In genomic region chr6:31399206-31399549, GRCm38 (mm10) we compare ENCODE assay signal across 8 mouse cellular contexts. TPM values are rescaled to one million over a fixed set of nuclear protein-coding genes. Genes with fewer than 3 reads are reported as not detected.
DNase-seq lines count a peak whose midpoint lies in the region; ATAC-seq and TF ChIP-seq lines count a peak whose summit lies in the region.

No protein-coding gene starts in this region.

- no peaks in the 10 kb centered on the region for H3K27me3 ChIP-seq in kidney, embryonic 14.5 days (ENCODE audit: control insufficient read depth, insufficient read depth, low read length)
- no peaks in the 10 kb centered on the region for H3K27me3 ChIP-seq in hindbrain, postnatal 0 days (ENCODE audit: insufficient read depth, low read length)
- no peaks in the 10 kb centered on the region for H3K27me3 ChIP-seq in midbrain, embryonic 11.5 days (ENCODE audit: control insufficient read depth, insufficient read depth, low read length)

- peak overlapping the region; percentile 70 for H3K4me2 ChIP-seq in kidney, embryonic 14.5 days (replicated peaks; ENCODE audit: low read depth, low read length)
- H3K4me2 ChIP-seq in hindbrain, postnatal 0 days (ENCODE audit: low read depth, low read length), result peak overlapping the region; percentile 84
- peak overlapping the region; percentile 56 for H3K4me2 ChIP-seq in midbrain, embryonic 11.5 days

- H3K36me3 ChIP-seq in kidney, embryonic 14.5 days (ENCODE audit: control insufficient read depth, insufficient read depth, low read length), result no peaks in the 10 kb centered on the region
- H3K36me3 ChIP-seq in hindbrain, postnatal 0 days (ENCODE audit: insufficient read depth, low read length), result no peaks in the 10 kb centered on the region
- no peaks in the 10 kb centered on the region for H3K36me3 ChIP-seq in midbrain, embryonic 11.5 days (ENCODE audit: control insufficient read depth, insufficient read depth, low read length)

- peak overlapping the region; percentile 97 for H3K4me3 ChIP-seq in kidney, embryonic 14.5 days (ENCODE audit: low read length)
- peak overlapping the region; percentile 97 for H3K4me3 ChIP-seq in hindbrain, postnatal 0 days (ENCODE audit: low read length)
- H3K4me3 ChIP-seq in midbrain, embryonic 11.5 days (ENCODE audit: low read depth, low read length), result peak overlapping the region; percentile 99

- no peak for TF ChIP-seq CTCF in hindbrain, postnatal 0 days (IDR thresholded peaks at IDR 0.05; ENCODE audit: low read depth)

- WGBS in kidney, embryonic 14.5 days, result 1% methylated on average over 28 of the region's 28 CpGs
- WGBS in hindbrain, postnatal 0 days, result 4% methylated on average over 28 of the region's 28 CpGs
- WGBS in midbrain, embryonic 11.5 days, result under 1% methylated on average over 28 of the region's 28 CpGs

- H3K9ac ChIP-seq in kidney, embryonic 14.5 days (ENCODE audit: low read depth, low read length), result peak overlapping the region; percentile 97
- H3K9ac ChIP-seq in hindbrain, postnatal 0 days (replicated peaks; ENCODE audit: low read length), result peak overlapping the region; percentile 98
- peak overlapping the region; percentile 99 for H3K9ac ChIP-seq in midbrain, embryonic 11.5 days (ENCODE audit: low read length)

- H3K4me1 ChIP-seq in kidney, embryonic 14.5 days (ENCODE audit: control insufficient read depth, insufficient read depth, low read length), result peaks cover 10% of the 10 kb centered on the region; the same call in 1 of the 2 replicates
- peaks cover 11% of the 10 kb centered on the region for H3K4me1 ChIP-seq in hindbrain, postnatal 0 days (ENCODE audit: insufficient read depth, low read length)
- peaks cover 16% of the 10 kb centered on the region for H3K4me1 ChIP-seq in midbrain, embryonic 11.5 days (ENCODE audit: control insufficient read depth, insufficient read depth, low read length)

- H3K27ac ChIP-seq in kidney, embryonic 14.5 days (ENCODE audit: low read depth, low read length), result peak overlapping the region; percentile 95
- peak overlapping the region; percentile 96 for H3K27ac ChIP-seq in hindbrain, postnatal 0 days
- H3K27ac ChIP-seq in midbrain, embryonic 11.5 days (ENCODE audit: low read depth, low read length), result peak overlapping the region; percentile 82

- peak; percentile 28 for ATAC-seq in kidney, embryonic 14.5 days (ENCODE audit: low FRiP score, low TSS enrichment)
- ATAC-seq in hindbrain, postnatal 0 days, result peak; percentile 8; the same call in 1 of the 2 replicates
- ATAC-seq in midbrain, embryonic 11.5 days (ENCODE audit: low FRiP score), result no peak; the same call in none of the 2 replicates

- no peak for DNase-seq in kidney, postnatal 14 days
- peak; percentile 17 for DNase-seq in c-Kit-negative CD71-positive TER-119-positive erythroid progenitor cells, embryonic 14.5 days (ENCODE audit: low read depth, low spot score)
- DNase-seq in hindbrain, postnatal 0 days (ENCODE audit: low spot score), result no peak
- DNase-seq in midbrain, embryonic 11.5 days (ENCODE audit: low spot score, missing footprints), result peak; percentile 91
- no peak for DNase-seq in gastrocnemius, adult 8-10 months (ENCODE audit: low spot score in 2 of 2)
- no peak for DNase-seq in layer of hippocampus, postnatal 36 days
- no peak for DNase-seq in gastrocnemius, adult 18-20 months (ENCODE audit: low spot score)

- no peaks in the 10 kb centered on the region for H3K9me3 ChIP-seq in kidney, embryonic 14.5 days (ENCODE audit: control insufficient read depth, low read length)
- no peaks in the 10 kb centered on the region for H3K9me3 ChIP-seq in hindbrain, postnatal 0 days (ENCODE audit: low read length)
- no peaks in the 10 kb centered on the region for H3K9me3 ChIP-seq in midbrain, embryonic 11.5 days (ENCODE audit: control insufficient read depth, low read length)

RNA-seq across cellular contexts. Expression of gene Mkln1, which starts 0.6 kb away (rescaled TPM):
- polyA plus RNA-seq in kidney, embryonic 14.5 days (2014; fragmentation: Nextera tagmentation; extraction: Ambion mirVana), result 155 and 212 TPM in 2 replicates
- total RNA-seq in hindbrain, postnatal 0 days (2014; rRNA removed), result 48.7 and 53.4 TPM in 2 replicates
- polyA plus RNA-seq in hindbrain, postnatal 0 days (2015; fragmentation: Nextera tagmentation; extraction: Ambion mirVana), result 88.3 and 89.6 TPM in 2 replicates
- polyA plus RNA-seq in midbrain, embryonic 11.5 days (2014; fragmentation: Nextera tagmentation; extraction: Ambion mirVana), result 217 and 249 TPM in 2 replicates
- 100 to 1,000 TPM; 145 to 178 (median 153) TPM for total RNA-seq in gastrocnemius, adult 8-10 months (2022)
- total RNA-seq in layer of hippocampus, postnatal 36 days (2021), result 100 to 1,000 TPM; 162 to 166 TPM
- total RNA-seq in gastrocnemius, adult 18-20 months (2021), result 100 to 1,000 TPM; 142 to 160 TPM

Comparison
In these comparisons a context has a peak if more than half of its experiments do, and no peak if none do; other contexts are left out.
1. DNase-seq: peak in c-Kit-negative CD71-positive TER-119-positive erythroid progenitor cells, embryonic 14.5 days (single experiment) and midbrain, embryonic 11.5 days (single experiment); none in kidney, postnatal 14 days (single experiment), hindbrain, postnatal 0 days (single experiment), gastrocnemius, adult 8-10 months (0 of 2), layer of hippocampus, postnatal 36 days (0 of 2) and gastrocnemius, adult 18-20 months (single experiment).
2. Peak in every context shown above with its lines, with median percentiles within 50 percentile points of each other: H3K27ac ChIP-seq, H3K4me2 ChIP-seq, H3K4me3 ChIP-seq and H3K9ac ChIP-seq.